25 mouse cellular contexts compared by ENCODE assay signal in genomic region chr2:135824757-135825156, GRCm38 (mm10).
A peak's percentile ranks its signal among the peaks of the same experiment; 100 is the strongest.
DNase-seq lines count a peak whose midpoint lies in the region; ATAC-seq and TF ChIP-seq lines count a peak whose summit lies in the region.
"Had no signal": no experiment of that assay in that cellular context is flagged by ENCODE, and none has a peak within 500 bp of the region (broad histone marks: within the 10 kb centered on the region; RNA-seq: fewer than 3 reads in every experiment).

No protein-coding gene starts in this region.

- DNase-seq in heart, adult 11 months, result peak; percentile 85
- DNase-seq in embryo, embryonic 9.5 days (ENCODE audit: extremely low spot score), result no peak
- DNase-seq: adrenal gland, postnatal 14 days; cerebellum, adult 11-12 months; gastrocnemius, postnatal 10 days; heart, adult 18-20 months; kidney, postnatal 36 days; liver, embryonic 13.5 days; lung, adult 2 months; lung, postnatal 14 days; right cerebral cortex, adult 18-20 months; right cerebral cortex, postnatal 4 days; thymus, postnatal 14 days had no signal

- no peak for TF ChIP-seq CTCF in bone marrow macrophage, adult 2 months (IDR thresholded peaks at IDR 0.05; ENCODE audit: low read depth, low read length)

- TF ChIP-seq POLR2A in bone marrow macrophage, adult 2 months (IDR thresholded peaks at IDR 0.05; ENCODE audit: borderline replicate concordance, low read depth, low read length), result no peak

- no peak overlapping the region for H3K27ac ChIP-seq in heart, embryonic 12.5 days (ENCODE audit: poor library complexity, severe bottlenecking)
- peak overlapping the region; percentile 73 for H3K27ac ChIP-seq in bone marrow macrophage, adult 2 months (ENCODE audit: insufficient read depth, low read depth, low read length)
- H3K27ac ChIP-seq in liver, embryonic 12.5 days, result no peak overlapping the region
- H3K27ac ChIP-seq: forebrain, embryonic 10.5 days; hindbrain, embryonic 12.5 days; limb, embryonic 13.5 days; liver, embryonic 13.5 days; midbrain, embryonic 10.5 days had no signal

- no peak for ATAC-seq in heart, embryonic 12.5 days (ENCODE audit: insufficient number of reproducible peaks, low FRiP score)
- ATAC-seq in common myeloid progenitor, adult 5-6 weeks (replicated peaks; ENCODE audit: low read depth, poor library complexity, severe bottlenecking), result peak; percentile 64
- ATAC-seq in megakaryocyte progenitor cell, adult 5-6 weeks (replicated peaks; ENCODE audit: poor library complexity), result peak; percentile 77
- no peak for ATAC-seq in liver, embryonic 12.5 days
- ATAC-seq: intestine, postnatal 0 days; midbrain, embryonic 16.5 days had no signal

- H3K27me3 ChIP-seq in heart, embryonic 12.5 days (replicated peaks), result no peaks in the 10 kb centered on the region
- H3K27me3 ChIP-seq in liver, embryonic 12.5 days (replicated peaks), result no peaks in the 10 kb centered on the region
- H3K27me3 ChIP-seq: hindbrain, embryonic 12.5 days; limb, embryonic 13.5 days; liver, embryonic 13.5 days had no signal

- 96% methylated on average over 1 of the region's 1 CpGs for WGBS in heart, embryonic 12.5 days
- 74% methylated on average over 1 of the region's 1 CpGs for WGBS in liver, embryonic 12.5 days (ENCODE audit: insufficient replicate concordance)

- no peak overlapping the region for H3K4me3 ChIP-seq in heart, embryonic 12.5 days
- no peak overlapping the region for H3K4me3 ChIP-seq in bone marrow macrophage, adult 2 months (ENCODE audit: insufficient read depth, low read length)
- no peak overlapping the region for H3K4me3 ChIP-seq in liver, embryonic 12.5 days
- H3K4me3 ChIP-seq: forebrain, embryonic 10.5 days; hindbrain, embryonic 12.5 days; limb, embryonic 13.5 days; liver, embryonic 13.5 days; midbrain, embryonic 10.5 days; myocyte had no signal

- H3K4me1 ChIP-seq in heart, embryonic 12.5 days (replicated peaks), result peaks cover 4% of the 10 kb centered on the region; the same call in 1 of the 2 replicates
- peaks cover 58% of the 10 kb centered on the region for H3K4me1 ChIP-seq in bone marrow macrophage, adult 2 months (ENCODE audit: control insufficient read depth, insufficient read depth, low read length)
- H3K4me1 ChIP-seq in liver, embryonic 12.5 days, result no peaks in the 10 kb centered on the region
- H3K4me1 ChIP-seq: forebrain, embryonic 10.5 days; hindbrain, embryonic 12.5 days; liver, embryonic 13.5 days; midbrain, embryonic 10.5 days had no signal

- H3K4me2 ChIP-seq in heart, embryonic 12.5 days, result no peak overlapping the region
- H3K4me2 ChIP-seq in liver, embryonic 12.5 days, result no peak overlapping the region
- H3K4me2 ChIP-seq: hindbrain, embryonic 12.5 days; limb, embryonic 13.5 days; liver, embryonic 13.5 days had no signal

- H3K9ac ChIP-seq in heart, embryonic 12.5 days, result no peak overlapping the region
- H3K9ac ChIP-seq in liver, embryonic 12.5 days, result no peak overlapping the region
- H3K9ac ChIP-seq: hindbrain, embryonic 12.5 days; limb, embryonic 13.5 days; liver, embryonic 13.5 days had no signal

- H3K9me3 ChIP-seq in heart, embryonic 12.5 days (replicated peaks), result no peaks in the 10 kb centered on the region
- no peaks in the 10 kb centered on the region for H3K9me3 ChIP-seq in liver, embryonic 12.5 days (replicated peaks)
- H3K9me3 ChIP-seq: forebrain, embryonic 10.5 days; hindbrain, embryonic 12.5 days; limb, embryonic 13.5 days; liver, embryonic 13.5 days; midbrain, embryonic 10.5 days had no signal

- no peaks in the 10 kb centered on the region for H3K36me3 ChIP-seq in heart, embryonic 12.5 days
- H3K36me3 ChIP-seq in liver, embryonic 12.5 days, result no peaks in the 10 kb centered on the region
- H3K36me3 ChIP-seq: forebrain, embryonic 10.5 days; hindbrain, embryonic 12.5 days; limb, embryonic 13.5 days; liver, embryonic 13.5 days; midbrain, embryonic 10.5 days had no signal

Comparison
In these comparisons a context has a peak if more than half of its experiments do, and no peak if none do; other contexts are left out.
1. ATAC-seq: peak in common myeloid progenitor, adult 5-6 weeks (single experiment) and megakaryocyte progenitor cell, adult 5-6 weeks (single experiment); none in heart, embryonic 12.5 days (single experiment) and liver, embryonic 12.5 days (single experiment).